Mouse (Mus musculus): ENCODE results near the gene Fibcd1.

DNA sequence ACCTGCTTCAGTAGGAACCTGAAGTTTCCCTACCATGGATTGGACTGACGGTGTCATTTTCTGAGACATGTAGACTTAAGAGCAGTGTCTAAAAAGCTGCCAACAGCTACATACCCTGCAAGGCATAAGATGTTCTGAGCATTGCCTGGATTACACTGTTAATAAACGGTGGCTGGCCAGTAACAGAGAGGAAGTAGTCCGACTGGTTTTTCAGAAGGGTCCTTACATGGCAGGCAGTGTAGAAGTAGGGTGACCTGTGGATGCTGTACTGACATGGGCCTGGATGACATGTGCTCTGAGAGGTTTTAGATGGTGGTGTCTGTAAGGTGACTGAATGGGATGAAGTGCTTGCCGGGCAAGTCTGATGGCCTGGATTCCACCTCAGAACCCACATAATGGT is 78.0 kb downstream of the Fibcd1 start:
- no peak for TF ChIP-seq POLR2A (IDR thresholded peaks at IDR 0.05; ENCODE audit: extremely low read depth, insufficient read depth, low read length)
- TF ChIP-seq CTCF (IDR thresholded peaks at IDR 0.05; ENCODE audit: low read depth, low read length), result no peak
